Mouse (Mus musculus) midbrain, embryonic 10.5 days (tissue): Measurements from ENCODE around the gene Tmem175. TPM values are rescaled to one million over a fixed set of nuclear protein-coding genes. Genes with fewer than 3 reads are reported as not detected.

Experiments used
- DNase-seq: peaks from one replicate; pipeline ENCODE4 v3.0.0-alpha.2; 2017; ENCODE audit warnings: low spot score
- H3K27ac ChIP-seq: fragments of 300-500 bp; sonication (generic); replicated peaks from 2 replicates; pipeline ENCODE4 v1.5.1; 2016; ENCODE audit warnings: mild to moderate bottlenecking
- H3K27me3 ChIP-seq: fragments of 300-500 bp; sonication (generic); 2 replicates; pipeline ENCODE4 v1.6.1; 2016; ENCODE audit warnings: low read depth, mild to moderate bottlenecking; ENCODE audit not compliant: poor library complexity, severe bottlenecking
- H3K36me3 ChIP-seq: fragments of 300-500 bp; sonication (generic); 2 replicates; pipeline ENCODE4 v1.6.1; 2016; ENCODE audit warnings: mild to moderate bottlenecking, moderate library complexity
- H3K4me1 ChIP-seq: fragments of 300-500 bp; sonication (generic); 2 replicates; pipeline ENCODE4 v1.6.1; 2016
- H3K4me3 ChIP-seq: fragments of 300-500 bp; sonication (generic); 2 replicates; pipeline ENCODE4 v1.5.1; 2016; ENCODE audit warnings: mild to moderate bottlenecking, moderate library complexity
- H3K9me3 ChIP-seq: fragments of 300-500 bp; sonication (generic); replicated peaks from 2 replicates; pipeline ENCODE4 v1.6.1; 2016; ENCODE audit warnings: mild to moderate bottlenecking
- WGBS: fragments of 180-500 bp; shearing (Covaris S2); methylation state at CpG from one replicate; pipeline ENCODE4 v1.1.7; 2016; 5-methylcytosine and 5-hydroxymethylcytosine counted together
- polyA plus RNA-seq: library from polyadenylated mRNA; unstranded; fragments of >200 nt; fragmentation: Nextera tagmentation; extraction: Ambion mirVana; gene quantifications from 2 replicates; pipeline ENCODE4 v1.2.1, GENCODE M21; 2016

The Tmem175 gene
- polyA plus RNA-seq, 1 experiment from 2014 or later: 19.8 TPM

DNA sequence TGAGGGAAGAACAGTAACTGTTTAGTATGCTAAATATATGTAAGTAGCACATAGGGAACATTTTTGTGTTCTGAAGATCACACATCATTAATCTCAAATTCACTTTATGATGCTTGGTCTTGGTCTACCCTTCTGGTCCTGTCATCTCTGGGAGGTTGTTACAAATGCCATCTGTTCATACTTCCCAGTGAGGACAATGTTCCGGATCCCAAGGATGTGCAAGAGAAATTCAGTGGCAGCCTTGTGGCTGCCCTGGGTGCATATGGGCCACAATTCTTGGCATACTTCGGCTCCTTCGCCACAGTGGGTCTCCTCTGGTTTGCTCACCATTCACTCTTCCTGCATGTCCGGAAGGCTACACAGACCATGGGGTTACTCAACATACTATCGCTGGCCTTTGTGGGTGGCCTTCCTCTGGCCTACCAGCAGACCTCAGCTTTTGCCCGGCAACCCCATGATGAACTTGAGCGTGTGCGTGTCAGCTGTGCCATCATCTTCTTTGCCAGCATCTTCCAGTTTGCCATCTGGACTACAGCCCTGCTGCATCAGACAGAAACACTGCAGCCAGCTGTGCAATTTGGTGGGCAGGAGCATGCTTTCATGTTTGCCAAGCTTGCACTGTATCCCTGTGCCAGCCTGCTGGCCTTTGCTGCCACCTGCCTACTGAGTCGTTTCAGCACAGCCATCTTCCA is 16.2 kb downstream of the Tmem175 start:
- no peaks in the 10 kb centered on the region for H3K4me1 ChIP-seq
- WGBS: 93% methylated on average over 9 of the region's 9 CpGs
- H3K36me3 ChIP-seq: peaks cover 78% of the 10 kb centered on the region
- H3K27me3 ChIP-seq: no peaks in the 10 kb centered on the region
- H3K27ac ChIP-seq: no peak overlapping the region
- H3K4me3 ChIP-seq: no peak overlapping the region
- H3K9me3 ChIP-seq: no peaks in the 10 kb centered on the region
- no peak for DNase-seq

DNA sequence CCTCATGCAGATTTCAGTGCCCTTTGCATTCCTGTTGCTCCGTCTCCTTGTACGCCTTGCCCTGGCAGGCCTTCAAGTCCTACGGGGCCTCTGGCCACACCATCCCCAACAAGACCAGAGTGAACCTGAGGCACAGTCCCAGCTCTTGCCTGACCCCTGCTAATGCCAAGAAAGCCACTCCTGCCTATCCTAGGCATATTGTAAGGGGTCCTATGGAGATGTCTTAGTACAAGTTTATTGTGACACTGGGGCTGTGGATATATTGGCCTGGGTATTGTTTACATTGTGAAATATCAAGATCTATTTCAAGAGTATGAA is 16.7 kb downstream of the Tmem175 start:
- 96% methylated on average over 3 of the region's 3 CpGs for WGBS

DNA sequence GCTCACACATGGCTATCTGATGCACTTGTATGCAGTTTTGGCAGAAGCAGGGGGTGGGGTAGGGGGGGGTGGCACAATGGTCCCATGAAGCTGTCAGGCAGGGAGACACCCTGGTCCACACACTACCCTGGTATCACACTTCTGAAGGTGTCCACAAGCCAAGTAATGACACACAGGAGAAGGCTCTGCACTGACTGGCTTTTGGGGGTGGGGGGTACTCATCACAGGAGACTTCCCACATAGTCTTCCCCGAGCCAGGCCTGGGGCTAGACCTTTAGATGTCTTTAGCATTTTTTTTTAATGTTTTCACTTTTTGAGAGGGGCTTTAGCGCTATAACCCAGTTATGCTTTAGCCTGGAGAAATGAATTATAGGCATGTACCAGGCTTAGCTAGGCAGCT is 17.7 kb downstream of the Tmem175 start:
- WGBS: 93% methylated on average over 2 of the region's 2 CpGs
- no peak overlapping the region for H3K27ac ChIP-seq
- H3K4me1 ChIP-seq: no peaks in the 10 kb centered on the region
- DNase-seq: no peak
- H3K4me3 ChIP-seq: no peak overlapping the region
- no peaks in the 10 kb centered on the region for H3K9me3 ChIP-seq
- H3K27me3 ChIP-seq: no peaks in the 10 kb centered on the region
- peaks cover 83% of the 10 kb centered on the region for H3K36me3 ChIP-seq

More for the DNA sequence above, 16.7 kb downstream of the Tmem175 start:
- Histone ChIP-seq H3K9me3 (no peaks in the 10 kb centered on the region), H3K27ac (no peak overlapping the region), H3K36me3 (peaks cover 83% of the 10 kb centered on the region), H3K27me3 (no peaks in the 10 kb centered on the region), H3K4me1 (no peaks in the 10 kb centered on the region), H3K4me3 (no peak overlapping the region)
- DNase-seq: no peak

DNA sequence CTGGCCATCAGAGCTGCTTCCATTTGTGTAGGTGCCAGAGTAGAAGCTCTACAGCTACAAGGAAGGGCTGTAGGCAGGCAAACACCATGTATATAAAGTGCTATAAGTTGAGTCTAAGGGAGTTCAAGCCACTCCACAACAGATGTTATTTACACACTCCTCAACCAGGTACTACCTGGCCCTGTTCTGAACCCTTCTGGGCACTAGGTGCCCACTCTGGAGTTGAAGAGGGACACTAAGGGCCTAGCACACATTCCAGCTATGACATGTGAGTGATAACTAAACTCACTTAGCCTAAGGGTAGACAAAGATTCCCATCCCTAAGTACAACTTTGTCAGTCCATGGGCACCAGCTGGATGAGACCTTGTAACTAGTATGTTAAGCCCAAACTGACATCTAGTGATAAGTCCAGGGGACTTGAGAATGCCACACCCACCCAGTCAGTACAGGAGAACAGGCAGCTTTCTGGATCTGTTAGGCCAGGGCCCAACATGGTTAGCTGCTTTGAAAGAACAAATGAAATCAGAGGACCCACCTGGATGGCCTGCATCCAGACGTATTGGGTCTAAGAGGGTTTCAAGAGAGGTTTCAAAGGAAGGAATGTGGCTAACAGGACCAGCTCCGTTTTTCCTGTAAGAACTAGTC is 18.4 kb downstream of the Tmem175 start:
- H3K9me3 ChIP-seq: no peaks in the 10 kb centered on the region
- no peak overlapping the region for H3K27ac ChIP-seq
- DNase-seq: no peak
- no peaks in the 10 kb centered on the region for H3K27me3 ChIP-seq
- H3K4me1 ChIP-seq: no peaks in the 10 kb centered on the region
- H3K4me3 ChIP-seq: no peak overlapping the region
- H3K36me3 ChIP-seq: peaks cover 87% of the 10 kb centered on the region
- 85% methylated on average over 2 of the region's 2 CpGs for WGBS

DNA sequence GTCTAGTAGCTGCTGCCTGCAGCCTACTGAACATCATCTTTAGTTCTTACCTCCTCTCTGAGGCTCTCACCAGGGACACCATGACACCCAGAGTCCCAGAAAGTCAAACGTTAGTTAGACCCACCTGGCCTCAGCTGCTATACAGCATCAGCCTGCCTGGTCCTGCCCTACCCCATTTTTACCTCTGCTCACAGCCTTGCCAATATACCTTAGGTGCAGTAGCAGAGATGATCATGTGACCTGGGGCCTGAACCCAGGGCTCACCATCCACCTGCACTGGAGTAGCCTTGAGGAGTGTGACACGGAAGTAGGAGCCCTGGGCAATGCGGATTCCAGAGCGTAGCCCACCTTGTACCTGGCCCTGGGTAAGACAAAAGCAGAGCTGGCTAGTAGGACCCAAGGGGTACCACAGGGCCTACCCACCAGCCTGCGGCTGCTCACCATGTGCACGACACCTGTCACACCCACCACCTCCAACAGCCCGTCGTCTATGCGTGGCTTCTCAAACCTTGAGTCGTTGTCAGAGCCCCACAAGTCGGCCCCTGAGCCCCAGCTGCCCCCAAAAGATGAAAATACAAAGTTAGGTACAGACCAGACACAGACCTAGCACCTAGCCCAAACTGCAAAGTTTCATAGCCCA is 19.5 kb downstream of the Tmem175 start:
- DNase-seq: no peak
- Histone ChIP-seq H3K27ac (no peak overlapping the region), H3K27me3 (no peaks in the 10 kb centered on the region), H3K36me3 (peaks cover 89% of the 10 kb centered on the region), H3K4me3 (no peak overlapping the region), H3K9me3 (no peaks in the 10 kb centered on the region), H3K4me1 (no peaks in the 10 kb centered on the region)
- 91% methylated on average over 11 of the region's 11 CpGs for WGBS

DNA sequence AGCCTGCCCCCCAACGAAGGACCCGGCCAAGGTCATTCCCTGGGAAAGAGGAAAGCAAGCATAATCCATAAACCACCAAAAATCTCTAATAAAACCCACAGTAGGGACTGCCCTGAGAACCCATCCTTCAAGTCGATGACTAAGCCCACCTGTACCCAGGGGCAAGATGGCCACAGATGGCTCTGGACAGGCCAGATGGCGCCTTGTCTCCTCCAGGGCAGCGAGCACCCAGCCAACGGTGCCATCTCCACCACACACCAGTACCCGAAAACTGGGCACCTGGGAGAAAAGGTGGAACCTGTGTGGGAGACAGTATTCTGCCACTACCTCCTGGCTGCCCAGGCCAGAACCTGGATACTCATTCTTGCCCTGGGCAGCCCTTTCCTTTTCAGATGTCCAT is 20.8 kb downstream of the Tmem175 start:
- H3K4me3 ChIP-seq: no peak overlapping the region
- H3K27ac ChIP-seq: no peak overlapping the region
- no peak for DNase-seq
- H3K27me3 ChIP-seq: no peaks in the 10 kb centered on the region
- peaks cover 92% of the 10 kb centered on the region for H3K36me3 ChIP-seq
- no peaks in the 10 kb centered on the region for H3K4me1 ChIP-seq
- no peaks in the 10 kb centered on the region for H3K9me3 ChIP-seq
- WGBS: 92% methylated on average over 7 of the region's 7 CpGs

DNA sequence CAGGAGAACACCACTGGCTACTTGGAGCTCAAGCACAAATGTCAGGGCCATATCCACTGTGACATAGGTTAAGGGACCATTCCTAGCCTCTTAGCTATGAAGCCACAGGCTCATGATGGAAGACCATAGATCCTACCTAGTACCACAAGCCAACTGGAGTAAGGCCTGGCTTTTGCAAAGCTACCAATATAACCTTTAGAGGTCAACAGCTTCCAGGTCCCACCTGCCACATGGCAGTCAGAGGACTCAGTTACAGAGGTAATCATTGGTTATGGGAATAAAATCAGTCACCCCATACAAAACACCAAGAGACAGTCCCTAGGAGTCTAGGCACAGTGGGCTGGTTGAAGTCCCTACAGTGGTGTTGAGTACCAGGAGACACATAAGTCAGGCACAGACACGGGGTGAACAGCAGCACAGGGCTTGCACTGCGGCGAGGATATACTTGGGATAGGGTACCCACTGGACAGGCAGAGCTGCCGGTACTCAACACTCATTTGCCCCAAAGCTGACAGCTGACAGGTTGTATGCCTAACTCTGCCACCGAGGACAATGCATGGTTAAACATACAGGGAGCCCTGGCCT is 21.7 kb downstream of the Tmem175 start:
- Histone ChIP-seq H3K27ac (no peak overlapping the region), H3K27me3 (no peaks in the 10 kb centered on the region), H3K9me3 (no peaks in the 10 kb centered on the region), H3K4me1 (no peaks in the 10 kb centered on the region), H3K36me3 (peaks cover 92% of the 10 kb centered on the region), H3K4me3 (no peak overlapping the region)
- WGBS: 88% methylated on average over 5 of the region's 5 CpGs
- no peak for DNase-seq

DNA sequence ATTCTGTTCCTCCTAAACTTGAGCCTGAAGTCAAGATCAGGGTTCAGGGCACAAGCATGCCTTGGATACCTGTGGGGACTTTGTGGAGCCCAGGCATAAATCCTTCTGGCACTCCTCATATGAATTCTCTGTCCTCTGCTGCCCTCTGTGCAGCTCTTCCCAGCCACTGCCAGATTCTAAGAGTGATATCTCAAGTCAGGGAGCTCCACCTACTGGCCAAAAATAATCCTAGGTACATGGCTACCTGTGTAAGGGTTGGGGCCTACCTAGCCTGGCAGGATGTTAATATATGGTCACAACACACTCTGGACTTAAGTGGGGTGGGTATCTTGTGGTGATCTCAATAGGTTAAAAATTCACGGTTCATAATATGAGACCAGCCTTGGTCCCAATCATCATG is 22.3 kb downstream of the Tmem175 start:
- Histone ChIP-seq H3K36me3 (peaks cover 92% of the 10 kb centered on the region), H3K27ac (no peak overlapping the region), H3K9me3 (no peaks in the 10 kb centered on the region), H3K27me3 (no peaks in the 10 kb centered on the region), H3K4me1 (no peaks in the 10 kb centered on the region), H3K4me3 (no peak overlapping the region)
- WGBS: 59% methylated on average over 1 of the region's 1 CpGs
- no peak for DNase-seq

DNA sequence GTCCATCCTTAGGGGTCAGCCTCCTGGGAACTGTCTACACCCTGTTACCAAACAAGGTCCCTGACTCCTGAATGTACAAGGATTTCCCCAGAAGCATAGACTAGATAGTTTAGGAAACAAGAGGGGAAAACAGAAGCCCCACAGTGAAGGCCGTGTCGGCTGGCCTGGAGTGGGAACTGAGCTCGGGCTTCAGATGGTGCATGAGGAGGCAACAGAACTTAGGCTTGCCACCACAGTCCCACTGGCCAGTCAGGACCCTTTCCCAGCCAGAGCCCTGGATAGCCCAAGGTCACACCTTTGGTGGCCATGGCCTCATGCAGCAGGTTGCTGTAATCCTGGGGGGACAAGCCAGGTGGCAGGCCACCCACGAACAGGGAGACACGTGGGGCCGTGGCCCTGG is 23.8 kb downstream of the Tmem175 start:
- H3K4me1 ChIP-seq: peaks cover under 1% of the 10 kb centered on the region; the same call in 1 of the 2 replicates
- H3K27ac ChIP-seq: no peak overlapping the region
- peaks cover 90% of the 10 kb centered on the region for H3K36me3 ChIP-seq
- H3K9me3 ChIP-seq: no peaks in the 10 kb centered on the region
- no peaks in the 10 kb centered on the region for H3K27me3 ChIP-seq
- 87% methylated on average over 6 of the region's 6 CpGs for WGBS
- no peak overlapping the region for H3K4me3 ChIP-seq
- no peak for DNase-seq

DNA sequence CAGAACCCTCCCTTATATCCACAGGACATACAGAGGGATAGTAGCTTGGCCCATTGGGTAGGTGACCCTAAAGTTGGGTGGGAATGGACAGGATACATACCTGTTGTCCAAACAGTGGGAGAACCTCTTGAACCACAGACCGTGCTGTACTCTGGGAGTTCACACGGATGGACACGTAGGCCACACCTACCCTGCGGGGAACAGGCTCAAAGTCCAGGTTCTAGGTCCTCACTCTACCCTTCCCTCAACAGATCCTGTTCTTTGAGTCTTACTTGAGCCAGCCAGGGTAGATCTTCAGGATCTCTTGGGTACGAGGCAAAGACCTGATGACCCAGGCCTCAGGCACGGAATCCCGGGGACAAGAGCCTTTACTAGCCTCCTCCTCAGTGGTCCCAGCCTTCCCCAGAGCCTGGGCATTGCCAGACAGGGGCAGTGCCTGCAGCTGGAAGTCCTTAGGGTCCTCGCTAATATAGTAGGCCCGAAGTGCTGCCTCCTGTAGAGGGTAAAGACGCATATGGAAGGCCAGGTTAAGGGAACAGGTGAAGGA is 24.9 kb downstream of the Tmem175 start:
- H3K4me3 ChIP-seq: no peak overlapping the region
- no peak overlapping the region for H3K27ac ChIP-seq
- H3K4me1 ChIP-seq: peaks cover 12% of the 10 kb centered on the region
- H3K9me3 ChIP-seq: no peaks in the 10 kb centered on the region
- peaks cover 79% of the 10 kb centered on the region for H3K36me3 ChIP-seq
- 94% methylated on average over 10 of the region's 10 CpGs for whole genome bisulfite sequencing
- no peaks in the 10 kb centered on the region for H3K27me3 ChIP-seq
- DNase-seq: no peak

DNA sequence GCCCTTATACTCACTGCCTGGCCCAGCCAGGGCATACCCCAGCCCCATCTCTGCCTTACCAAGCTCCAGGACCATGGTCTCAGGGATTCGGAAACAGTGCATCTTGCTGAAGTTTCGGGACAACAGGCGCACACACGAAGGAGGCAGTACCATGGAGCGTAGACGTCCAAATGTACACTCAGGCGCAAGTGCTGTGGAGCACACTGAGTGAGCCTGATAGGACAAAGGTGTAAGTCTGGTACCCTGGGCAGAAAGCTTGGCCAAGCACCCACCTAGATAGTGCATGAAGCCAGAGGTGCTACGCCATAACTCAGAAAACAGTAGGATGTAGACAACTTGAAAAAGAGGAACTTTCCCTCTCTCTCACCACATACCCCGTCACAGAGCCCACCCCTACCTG is 25.8 kb downstream of the Tmem175 start:
- Histone ChIP-seq H3K27me3 (no peaks in the 10 kb centered on the region), H3K36me3 (peaks cover 70% of the 10 kb centered on the region), H3K27ac (no peak overlapping the region), H3K4me3 (no peak overlapping the region), H3K4me1 (peaks cover 21% of the 10 kb centered on the region), H3K9me3 (no peaks in the 10 kb centered on the region)
- DNase-seq: no peak
- 94% methylated on average over 9 of the region's 9 CpGs for WGBS

DNA sequence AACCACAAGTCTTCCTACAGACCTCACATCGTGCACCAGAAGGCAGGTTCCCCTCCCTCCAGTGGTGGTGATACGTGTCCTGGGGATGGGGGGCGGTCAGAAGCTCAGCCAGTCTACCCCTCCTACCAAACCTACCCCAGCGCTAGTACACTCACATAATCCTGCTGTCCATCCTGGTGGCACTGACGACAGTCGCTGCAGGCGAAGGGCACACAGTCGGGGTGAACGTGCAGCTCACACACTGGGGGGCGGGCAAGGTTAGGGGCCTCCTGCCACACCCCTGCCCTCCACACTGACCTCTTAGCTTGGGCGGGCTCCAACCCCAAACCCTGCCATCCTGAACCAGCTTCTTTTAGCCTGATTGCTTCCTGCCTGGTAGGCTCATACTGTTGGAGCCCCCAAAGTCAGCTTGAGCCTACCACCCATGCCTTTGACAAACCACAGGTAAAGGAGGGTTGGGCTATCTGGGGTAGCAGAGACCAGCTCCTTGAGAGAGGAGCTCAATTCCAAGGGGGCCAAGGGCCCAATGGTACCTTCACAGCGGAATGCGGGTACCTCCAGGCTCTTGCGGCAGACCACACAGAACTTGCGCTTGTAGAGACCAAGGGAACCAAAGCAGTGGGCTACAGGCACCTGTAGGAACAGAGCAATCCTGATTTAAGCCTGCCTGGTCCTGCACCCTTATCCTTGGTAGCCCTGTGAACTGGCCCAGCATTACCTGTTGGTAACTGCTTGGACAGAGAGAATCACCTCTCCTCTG is 26.5 kb downstream of the Tmem175 start:
- Histone ChIP-seq H3K9me3 (no peaks in the 10 kb centered on the region), H3K4me1 (peaks cover 27% of the 10 kb centered on the region), H3K36me3 (peaks cover 63% of the 10 kb centered on the region), H3K27ac (no peak overlapping the region), H3K4me3 (no peak overlapping the region), H3K27me3 (no peaks in the 10 kb centered on the region)
- 93% methylated on average over 15 of the region's 15 CpGs for WGBS
- DNase-seq: no peak
